Mouse (Mus musculus) embryo, embryonic 11 days (tissue): ENCODE measurements at regions not wholly inside any gene's neighbourhood (a gene's known extent, or its start where the extent isn't known, plus 50 kb on each side); places are given as distances from the start of the nearest gene placed in this dataset.
A peak's percentile ranks its signal among the peaks of the same experiment; 100 is the strongest.

Experiments
- DNase-seq: peaks from one replicate; pipeline ENCODE4 v3.0.0-alpha.2; 2015

DNA sequence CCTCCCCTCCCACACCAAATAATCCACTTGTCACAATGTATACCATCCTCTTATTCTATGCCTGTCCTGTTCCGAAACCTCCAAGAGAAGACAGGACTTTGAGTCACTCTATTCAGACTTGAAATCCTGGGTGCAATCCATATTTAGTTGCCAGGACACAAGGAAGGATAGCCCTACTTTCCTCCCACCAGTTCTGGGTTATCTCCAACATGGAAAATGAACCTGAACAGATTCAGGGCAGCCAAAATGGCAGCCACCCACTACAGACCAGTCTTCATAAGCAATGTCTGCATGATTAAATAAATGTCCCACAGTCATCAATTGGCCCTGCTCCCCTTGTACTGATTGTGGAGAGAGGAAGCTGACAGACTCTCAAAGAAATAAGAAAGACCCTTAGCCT lies 110.6 kb upstream of the Adra1d start:
- DNase-seq: no peak

DNA sequence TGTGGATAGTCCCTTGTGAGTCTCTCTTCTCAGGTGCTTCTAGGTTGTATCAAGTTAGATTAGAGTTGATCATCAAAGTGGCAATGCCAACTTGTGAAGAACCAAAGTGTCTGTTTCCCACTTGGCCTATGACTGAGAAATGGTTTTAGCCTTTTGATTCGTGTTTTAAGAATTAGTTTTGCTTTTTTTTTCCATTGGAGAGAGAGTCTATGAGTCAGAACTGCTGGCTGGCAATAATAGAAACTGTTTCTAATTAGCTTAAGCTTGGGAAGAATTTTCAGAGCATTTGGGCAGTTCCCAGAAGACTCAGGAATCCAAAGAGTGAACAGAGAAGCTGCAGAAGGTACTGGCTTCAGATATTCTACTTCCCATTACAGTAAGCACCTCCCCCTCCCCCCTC lies 110.1 kb upstream of the Adra1d start:
- no peak for DNase-seq

DNA sequence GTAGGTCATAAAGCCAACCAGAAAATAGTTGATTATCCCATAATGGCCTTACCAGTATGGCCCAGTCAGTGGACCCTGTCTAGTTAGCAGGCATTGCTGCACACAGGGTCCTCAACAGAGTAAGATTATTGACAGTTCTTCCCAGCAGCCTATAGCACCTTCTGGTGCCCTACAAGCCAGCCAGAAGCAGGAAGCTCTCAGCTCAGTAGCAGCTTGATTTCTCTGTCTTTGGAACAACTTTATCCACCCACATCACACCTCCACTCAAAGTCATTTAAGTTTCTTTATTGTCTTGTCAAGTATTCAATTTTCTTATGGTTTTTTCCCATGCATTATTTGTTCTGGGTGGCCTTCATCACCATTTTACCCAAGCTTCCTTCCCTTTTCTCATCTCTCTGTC lies 108.8 kb upstream of the Adra1d start:
- no peak for DNase-seq

DNA sequence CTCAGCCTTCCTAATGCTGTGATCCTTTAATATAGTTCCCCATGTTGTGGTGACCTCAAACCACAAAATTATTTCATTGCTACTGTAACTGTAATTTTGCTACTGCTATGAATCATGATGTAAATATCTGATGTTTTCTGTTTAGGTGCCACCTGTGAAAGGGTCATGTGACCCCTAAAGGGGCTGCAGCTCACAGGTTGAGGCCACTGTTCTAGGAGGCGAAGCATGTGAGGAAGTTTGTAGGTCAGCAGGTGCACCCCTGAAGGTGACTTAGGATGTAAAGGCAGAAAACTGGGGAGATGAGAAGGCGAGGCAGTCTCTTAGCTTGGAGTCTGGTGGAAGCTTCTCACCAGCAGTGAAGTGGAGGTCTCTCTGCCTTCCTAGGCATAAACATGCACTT lies 105.8 kb upstream of the Adra1d start:
- DNase-seq: no peak

DNA sequence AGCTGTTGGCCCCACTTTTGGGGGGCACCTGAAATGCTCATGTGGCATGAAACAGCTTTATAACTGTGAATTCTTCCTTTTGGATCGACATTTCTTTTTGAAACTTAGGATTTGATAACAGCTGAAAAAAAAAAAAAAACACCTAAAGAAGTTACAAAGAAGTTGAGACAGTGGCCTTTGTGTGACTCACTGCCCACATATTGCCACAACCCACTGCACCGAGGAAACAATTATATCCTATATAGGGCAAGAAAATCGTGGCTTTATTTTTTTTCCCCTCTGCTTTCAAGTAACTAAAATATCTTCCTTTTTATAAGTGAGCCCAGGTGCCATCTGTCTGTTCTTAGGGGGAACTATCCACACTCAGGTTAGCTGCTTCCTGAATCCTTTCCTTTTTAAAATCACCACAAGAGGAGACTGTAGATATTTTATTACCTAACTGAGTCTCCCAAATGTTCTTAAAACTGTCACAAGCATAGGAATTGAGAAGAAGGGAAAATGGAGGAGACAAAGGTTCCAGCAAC lies 104.8 kb upstream of the Adra1d start:
- no peak for DNase-seq

DNA sequence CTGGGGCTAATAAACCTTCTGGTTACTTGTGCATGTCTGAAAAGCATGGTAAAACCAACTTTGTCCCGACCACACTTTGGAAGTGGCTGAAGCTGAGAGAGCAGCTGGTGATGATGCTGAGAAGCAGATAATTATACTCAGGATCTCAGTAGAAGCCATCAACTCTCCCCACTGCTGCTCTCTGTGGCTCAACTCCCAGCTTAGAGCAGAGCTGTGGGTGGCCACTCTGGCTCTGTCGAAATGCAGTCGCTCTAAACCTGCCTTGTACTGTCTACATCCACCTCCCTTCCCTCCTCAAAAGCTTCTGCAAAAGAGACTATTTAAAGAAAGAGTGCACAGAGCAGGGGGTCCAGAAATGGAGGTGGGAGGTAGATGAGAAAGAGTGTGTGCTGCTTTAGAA lies 102.5 kb upstream of the Adra1d start:
- no peak for DNase-seq

DNA sequence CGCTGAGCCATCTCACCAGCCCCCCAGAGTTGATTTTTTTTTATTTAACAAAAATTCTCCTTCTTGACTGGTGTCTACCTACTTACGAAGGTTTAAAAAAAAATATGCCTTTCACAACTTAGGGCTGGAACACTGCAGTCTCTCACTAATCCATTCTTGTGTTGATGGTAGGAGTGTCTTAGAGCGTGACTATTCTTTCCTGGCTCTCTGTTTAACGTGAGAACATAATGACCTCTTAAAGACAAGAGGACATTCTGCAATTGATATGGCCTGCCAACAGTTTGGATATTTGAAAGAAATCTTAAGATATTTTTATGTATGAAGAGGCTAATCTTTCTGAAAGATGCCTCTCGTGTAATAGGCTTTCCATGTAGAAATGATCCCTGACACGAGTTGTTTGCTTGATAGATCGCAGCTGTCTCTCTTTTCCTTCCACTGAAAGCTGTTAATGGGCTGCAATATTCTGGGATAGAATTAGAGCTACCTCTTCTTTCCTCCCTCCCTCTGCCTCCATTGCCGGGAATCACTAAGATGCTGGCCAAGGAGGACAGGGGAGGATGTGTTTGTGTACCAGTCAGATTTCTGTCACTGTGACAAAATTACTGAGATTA lies 101.2 kb upstream of the Adra1d start:
- DNase-seq: no peak

DNA sequence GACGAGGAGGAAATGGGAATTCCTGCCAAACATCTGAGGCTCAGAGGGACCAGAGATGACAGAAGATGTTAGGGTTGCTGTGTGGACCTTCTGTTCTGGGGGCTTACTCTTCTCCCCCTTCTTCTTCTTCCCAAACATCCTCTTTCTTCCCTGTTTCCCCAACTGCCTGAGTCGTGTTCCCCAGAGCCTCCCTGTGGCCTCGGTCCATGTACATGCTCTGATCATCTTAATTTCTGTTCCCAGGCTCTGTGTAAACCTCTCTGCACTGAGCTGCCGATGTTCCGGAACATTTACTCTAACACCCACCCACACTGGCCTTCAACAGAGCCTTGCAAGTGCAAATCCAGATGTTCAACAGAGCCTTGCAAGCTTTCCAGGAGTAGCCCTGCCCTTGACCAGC lies 90.1 kb upstream of the Adra1d start:
- DNase-seq: peak; percentile 12

DNA sequence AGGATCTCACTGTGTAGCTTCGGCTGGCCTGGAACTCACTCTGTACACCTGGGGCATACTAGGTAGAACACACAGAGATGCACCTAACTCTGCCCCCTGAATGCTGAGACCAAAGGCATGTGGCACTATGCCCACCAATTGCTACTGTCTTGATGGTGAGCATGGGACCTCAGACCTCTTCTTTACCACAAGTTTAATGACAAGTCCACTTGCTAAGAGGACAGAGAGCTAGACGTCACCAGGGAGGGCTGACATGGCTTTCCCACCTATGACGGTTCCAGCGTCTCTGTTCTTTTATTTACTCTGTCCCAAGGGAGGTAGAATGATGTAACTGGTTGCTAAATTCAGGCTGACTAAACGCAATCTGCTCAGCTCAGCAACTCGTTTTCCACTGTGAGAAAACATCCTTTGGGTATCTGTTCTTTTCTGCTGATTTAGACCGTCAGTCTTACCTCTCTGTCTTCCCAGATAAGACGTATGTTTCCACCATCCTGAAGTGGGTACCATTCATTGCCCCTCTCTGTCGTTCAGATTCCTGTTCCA lies 88.6 kb upstream of the Adra1d start:
- no peak for DNase-seq

DNA sequence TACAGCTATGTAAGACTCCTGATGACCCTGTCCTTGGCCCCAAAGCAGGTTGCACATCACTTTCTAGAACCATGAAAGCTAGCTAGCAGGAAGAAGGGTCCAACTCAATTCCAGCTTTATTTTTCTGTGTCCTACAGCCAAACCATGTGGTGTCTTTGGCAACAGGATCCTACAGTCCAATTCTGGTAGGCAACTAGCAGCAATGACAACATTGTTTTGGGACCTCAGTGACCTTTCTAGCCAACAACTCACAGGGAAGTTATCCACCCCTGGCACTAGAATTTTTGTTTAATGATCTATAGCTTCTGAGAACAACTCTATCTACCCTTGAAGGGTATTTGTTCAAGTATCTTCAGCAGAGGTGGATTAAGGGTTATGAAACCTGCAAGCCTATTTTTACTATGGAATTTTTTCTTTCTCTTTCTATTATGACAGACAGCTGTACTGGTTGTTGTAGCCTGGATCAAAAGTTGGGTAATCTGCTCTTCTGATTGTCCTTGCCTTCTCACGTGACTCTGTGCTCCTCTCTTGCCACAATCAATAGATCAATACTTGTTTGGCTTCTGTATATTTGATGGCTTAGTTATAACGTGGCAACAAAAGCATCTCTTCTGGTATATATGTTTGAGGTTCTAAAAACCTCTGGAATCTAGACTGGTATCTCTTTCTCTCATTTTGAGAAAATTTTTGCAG lies 82.2 kb upstream of the Adra1d start:
- no peak for DNase-seq

DNA sequence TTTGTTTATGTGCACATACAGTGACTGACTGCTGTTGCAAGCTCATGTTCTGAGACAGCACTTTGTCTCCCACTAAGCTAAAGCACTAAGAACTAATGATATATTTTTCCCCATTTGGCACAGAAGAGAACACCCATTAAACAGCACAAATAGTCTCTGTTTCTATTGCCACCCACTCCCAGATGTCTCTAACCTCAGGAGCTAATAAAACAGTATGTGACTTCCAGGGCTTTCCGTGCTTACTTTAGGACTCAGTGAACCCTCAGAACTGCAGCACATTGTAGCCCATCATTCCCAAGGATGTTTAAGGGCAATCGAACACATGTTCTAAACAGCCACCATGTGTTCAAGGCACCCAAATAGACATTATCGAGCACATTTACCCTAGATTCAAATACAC lies 80.4 kb upstream of the Adra1d start:
- no peak for DNase-seq

DNA sequence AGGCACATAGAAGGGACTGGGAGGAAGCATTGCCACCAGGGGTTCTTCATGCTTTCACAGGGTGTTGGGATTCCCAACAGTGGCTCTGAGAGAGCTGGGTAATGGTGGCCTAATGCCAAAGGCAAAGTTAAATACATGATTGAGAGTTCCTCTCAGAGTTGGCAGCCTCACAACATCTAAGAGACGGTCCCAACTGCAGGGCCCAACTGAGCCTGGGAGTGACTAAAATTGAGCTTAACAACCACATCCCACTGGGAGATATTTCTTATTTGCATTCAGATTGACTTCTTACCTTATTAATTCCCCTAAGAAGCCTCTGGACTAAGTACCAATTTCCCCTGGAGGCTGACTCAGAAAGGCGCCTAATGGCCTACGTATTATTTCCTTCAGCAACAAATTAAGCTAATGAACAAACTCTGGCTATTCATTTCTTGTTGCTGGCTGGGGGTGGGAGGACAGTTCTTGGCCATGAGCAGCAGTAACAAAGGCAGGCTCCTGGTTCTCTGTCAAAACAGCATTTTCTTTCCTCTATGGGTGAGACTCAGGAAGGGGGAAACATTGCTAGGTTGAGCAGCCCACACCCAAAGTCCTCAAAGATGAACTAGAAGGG lies 77.0 kb upstream of the Adra1d start:
- DNase-seq: no peak

DNA sequence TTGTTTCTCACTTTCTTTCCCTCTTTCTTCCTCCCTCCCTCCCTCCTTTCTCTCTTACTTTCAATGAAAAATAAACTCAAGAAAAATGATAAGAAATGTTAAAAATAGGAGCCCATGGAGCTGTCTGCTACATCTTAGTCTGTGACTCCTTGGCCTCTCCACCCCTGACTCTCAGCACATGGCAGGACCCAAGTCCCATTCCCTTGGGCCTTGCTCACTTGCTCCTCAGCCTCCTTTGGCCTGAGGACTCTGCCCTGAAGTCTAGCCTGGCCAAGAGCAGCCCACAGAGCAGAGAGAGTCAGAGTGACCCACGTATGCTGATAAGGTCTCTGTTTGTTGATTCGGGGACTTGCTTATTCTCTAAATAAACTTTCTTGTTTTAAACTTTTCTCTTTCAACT lies 73.7 kb upstream of the Adra1d start:
- DNase-seq: no peak

DNA sequence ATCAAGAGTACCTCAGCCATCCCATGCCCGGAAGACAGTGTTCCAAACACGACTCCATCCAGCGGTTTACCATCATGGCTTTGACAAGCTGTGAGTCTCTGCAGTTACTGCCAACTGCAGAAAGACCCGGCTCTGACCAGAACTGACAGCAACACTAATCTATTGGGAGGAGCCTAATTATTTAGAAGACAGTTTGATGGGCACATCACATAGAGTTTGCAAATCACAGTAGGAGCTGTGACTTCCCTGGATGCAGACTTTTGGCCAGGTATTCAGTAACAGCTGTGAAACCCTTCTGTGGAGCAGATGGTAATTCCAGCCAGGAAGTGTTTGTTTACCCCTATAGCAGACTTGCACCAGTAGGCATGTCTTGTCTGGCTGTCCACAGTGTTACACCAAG lies 55.8 kb upstream of the Adra1d start:
- no peak for DNase-seq

DNA sequence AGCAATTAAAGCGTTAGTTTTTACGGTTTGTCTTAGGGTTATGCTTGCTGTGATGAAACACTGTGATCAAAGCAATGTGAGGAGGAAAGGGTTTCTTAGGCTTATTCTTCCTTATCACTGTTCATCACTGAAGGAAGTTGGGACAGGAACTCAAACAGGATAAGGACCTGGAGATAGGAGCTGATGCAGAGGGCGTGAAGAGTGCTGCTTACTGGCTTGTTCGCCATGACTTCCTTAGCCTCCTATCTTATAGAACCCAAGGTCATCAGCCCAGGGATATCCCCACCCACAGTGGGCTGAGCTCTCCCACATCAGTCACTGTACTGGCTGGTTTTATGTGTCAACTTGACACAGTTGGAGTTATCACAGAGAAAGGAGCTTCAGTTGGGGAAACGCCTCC lies 50.4 kb upstream of the Adra1d start:
- no peak for DNase-seq
